Mouse (Mus musculus): Measurements from ENCODE around the gene Tango6. TPM values are rescaled to one million over a fixed set of nuclear protein-coding genes. Genes with fewer than 3 reads are reported as not detected.
A peak's percentile ranks its signal among the peaks of the same experiment; 100 is the strongest.

Gene Tango6
- total and polyA plus RNA-seq, 2 experiments from 2014 or later = 4.0 to 13.5 TPM

DNA sequence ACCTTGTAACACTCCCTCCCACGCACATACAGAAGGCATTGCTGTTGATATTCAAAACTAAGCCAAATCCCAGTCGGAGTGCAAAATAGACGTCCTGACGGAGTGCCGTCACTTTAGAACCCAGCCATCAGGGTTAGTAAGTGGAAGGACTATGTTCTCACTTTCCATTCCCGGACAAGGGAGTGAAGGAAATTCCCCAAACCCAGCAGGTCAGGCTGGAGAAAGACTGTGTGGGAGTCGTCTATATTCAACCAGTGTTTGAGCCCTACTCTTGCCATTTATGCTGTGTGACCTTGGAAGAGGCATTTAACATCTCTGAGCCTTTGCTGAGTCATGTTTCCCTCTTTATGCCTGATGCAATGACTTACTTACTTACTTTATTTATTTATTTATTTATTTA is 42.7 kb upstream of the Tango6 start:
- no peak for TF ChIP-seq CTCF (IDR thresholded peaks at IDR 0.05; ENCODE audit: low read depth)
- no peak for TF ChIP-seq EP300 (IDR thresholded peaks at IDR 0.05; ENCODE audit: low read depth)
- ATAC-seq (ENCODE audit: insufficient read depth, low read depth) (no peak), DNase-seq (ENCODE audit: low spot score) (no peak)
- Histone ChIP-seq H3K9me3 (replicated peaks; ENCODE audit: control insufficient read depth, low read length) (no peaks in the 10 kb centered on the region), H3K9ac (replicated peaks; ENCODE audit: low read depth, low read length) (no peak overlapping the region), H3K27ac (ENCODE audit: low read depth) (no peak overlapping the region), H3K27me3 (ENCODE audit: control insufficient read depth, insufficient read depth, low read length) (no peaks in the 10 kb centered on the region), H3K36me3 (replicated peaks; ENCODE audit: control insufficient read depth, insufficient read depth, low read length) (no peaks in the 10 kb centered on the region), H3K4me2 (ENCODE audit: low read depth, low read length) (no peak overlapping the region), H3K4me3 (ENCODE audit: low read depth, low read length) (no peak overlapping the region), H3K4me1 (ENCODE audit: control insufficient read depth, insufficient read depth) (no peaks in the 10 kb centered on the region)
- WGBS = 62% methylated on average over 7 of the region's 7 CpGs

DNA sequence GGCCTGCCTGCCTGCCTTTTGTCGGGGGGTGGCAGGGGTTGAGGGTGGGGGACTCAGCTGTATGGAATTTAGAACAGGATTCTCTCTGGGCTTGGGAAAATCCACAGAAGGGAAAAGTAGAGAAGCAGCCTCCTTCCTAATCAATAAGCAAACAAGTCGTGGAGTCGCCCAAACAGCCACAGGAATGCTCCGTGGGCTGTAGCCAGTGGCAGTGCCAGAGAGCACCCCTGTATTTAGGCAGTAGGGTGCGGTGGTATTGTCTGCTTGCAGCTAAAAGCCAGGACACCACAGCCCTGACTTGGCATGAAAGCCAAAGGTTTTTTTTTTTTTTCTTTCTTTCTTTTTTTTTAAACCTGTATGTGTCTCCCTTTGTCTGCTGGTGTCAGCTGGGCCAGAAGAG is 41.9 kb upstream of the Tango6 start:
- DNase-seq (ENCODE audit: low spot score) (no peak), ATAC-seq (ENCODE audit: insufficient read depth, low read depth) (no peak)
- H3K9ac ChIP-seq (replicated peaks; ENCODE audit: low read depth, low read length) = no peak overlapping the region
- no peaks in the 10 kb centered on the region for H3K4me1 ChIP-seq (ENCODE audit: control insufficient read depth, insufficient read depth)
- no peak overlapping the region for H3K4me2 ChIP-seq (ENCODE audit: low read depth, low read length)
- no peak for TF ChIP-seq EP300 (IDR thresholded peaks at IDR 0.05; ENCODE audit: low read depth)
- TF ChIP-seq CTCF (IDR thresholded peaks at IDR 0.05; ENCODE audit: low read depth) = no peak
- H3K9me3 ChIP-seq (replicated peaks; ENCODE audit: control insufficient read depth, low read length) = no peaks in the 10 kb centered on the region
- no peak overlapping the region for H3K4me3 ChIP-seq (ENCODE audit: low read depth, low read length)
- no peaks in the 10 kb centered on the region for H3K36me3 ChIP-seq (replicated peaks; ENCODE audit: control insufficient read depth, insufficient read depth, low read length)
- no peaks in the 10 kb centered on the region for H3K27me3 ChIP-seq (ENCODE audit: control insufficient read depth, insufficient read depth, low read length)
- WGBS = 70% methylated on average over 5 of the region's 5 CpGs
- H3K27ac ChIP-seq (ENCODE audit: low read depth) = no peak overlapping the region

DNA sequence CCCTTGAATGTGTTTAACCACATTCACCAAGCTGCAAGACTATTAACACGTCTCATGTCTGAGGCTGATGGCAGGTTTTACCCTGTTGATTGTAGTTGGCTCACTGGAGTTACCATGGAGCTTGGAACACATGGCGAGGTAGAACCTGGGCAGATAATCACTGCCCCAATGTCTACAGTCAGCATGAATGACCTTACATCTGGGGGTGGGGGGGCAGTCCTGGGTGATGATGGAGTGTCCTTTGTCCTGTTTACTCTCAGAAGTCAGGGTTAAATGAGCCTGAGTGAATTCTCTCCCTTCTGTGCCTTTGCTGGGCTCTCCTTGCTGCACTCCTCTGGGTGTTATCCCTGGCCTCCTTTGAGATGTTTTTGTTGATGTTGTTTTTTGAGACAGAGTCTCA is 40.7 kb upstream of the Tango6 start:
- H3K4me3 ChIP-seq (ENCODE audit: low read depth, low read length) = no peak overlapping the region
- no peaks in the 10 kb centered on the region for H3K36me3 ChIP-seq (replicated peaks; ENCODE audit: control insufficient read depth, insufficient read depth, low read length)
- TF ChIP-seq CTCF (IDR thresholded peaks at IDR 0.05; ENCODE audit: low read depth) = no peak
- TF ChIP-seq EP300 (IDR thresholded peaks at IDR 0.05; ENCODE audit: low read depth) = no peak
- WGBS = 75% methylated on average over 2 of the region's 2 CpGs
- H3K9me3 ChIP-seq (replicated peaks; ENCODE audit: control insufficient read depth, low read length) = no peaks in the 10 kb centered on the region
- no peaks in the 10 kb centered on the region for H3K4me1 ChIP-seq (ENCODE audit: control insufficient read depth, insufficient read depth)
- H3K9ac ChIP-seq (replicated peaks; ENCODE audit: low read depth, low read length) = no peak overlapping the region
- H3K4me2 ChIP-seq (ENCODE audit: low read depth, low read length) = no peak overlapping the region
- H3K27ac ChIP-seq (ENCODE audit: low read depth) = no peak overlapping the region
- ATAC-seq (ENCODE audit: insufficient read depth, low read depth) = no peak
- DNase-seq (ENCODE audit: low spot score) = no peak
- H3K27me3 ChIP-seq (ENCODE audit: control insufficient read depth, insufficient read depth, low read length) = no peaks in the 10 kb centered on the region

DNA sequence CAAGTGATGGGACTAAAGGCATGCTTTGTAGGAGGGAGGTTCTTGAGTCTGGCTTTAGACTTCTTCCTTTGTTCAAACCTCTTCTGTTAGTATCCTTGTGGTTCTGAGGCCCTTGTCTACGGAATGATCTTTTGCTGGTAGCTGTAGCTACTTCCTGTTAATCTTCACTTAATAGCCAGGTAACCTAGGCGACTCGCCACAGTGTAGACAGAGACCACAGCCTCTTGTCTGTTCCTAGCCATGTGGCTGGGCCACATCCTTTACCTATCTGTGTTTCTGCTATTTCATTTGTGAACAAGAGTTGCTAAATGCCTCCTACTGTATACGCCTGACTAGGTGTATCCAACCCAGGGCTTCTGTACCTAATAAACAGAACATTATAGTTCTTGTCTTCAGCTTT is 39.8 kb upstream of the Tango6 start:
- H3K9me3 ChIP-seq (replicated peaks; ENCODE audit: control insufficient read depth, low read length) = no peaks in the 10 kb centered on the region
- H3K27me3 ChIP-seq (ENCODE audit: control insufficient read depth, insufficient read depth, low read length) = no peaks in the 10 kb centered on the region
- H3K9ac ChIP-seq (replicated peaks; ENCODE audit: low read depth, low read length) = no peak overlapping the region
- H3K4me1 ChIP-seq (ENCODE audit: control insufficient read depth, insufficient read depth) = no peaks in the 10 kb centered on the region
- TF ChIP-seq CTCF (IDR thresholded peaks at IDR 0.05; ENCODE audit: low read depth) (no peak), EP300 (IDR thresholded peaks at IDR 0.05; ENCODE audit: low read depth) (no peak)
- H3K4me3 ChIP-seq (ENCODE audit: low read depth, low read length) = no peak overlapping the region
- WGBS = 78% methylated on average over 4 of the region's 4 CpGs
- DNase-seq (ENCODE audit: low spot score) (no peak), ATAC-seq (ENCODE audit: insufficient read depth, low read depth) (no peak)
- H3K4me2 ChIP-seq (ENCODE audit: low read depth, low read length) = no peak overlapping the region
- no peaks in the 10 kb centered on the region for H3K36me3 ChIP-seq (replicated peaks; ENCODE audit: control insufficient read depth, insufficient read depth, low read length)
- no peak overlapping the region for H3K27ac ChIP-seq (ENCODE audit: low read depth)

DNA sequence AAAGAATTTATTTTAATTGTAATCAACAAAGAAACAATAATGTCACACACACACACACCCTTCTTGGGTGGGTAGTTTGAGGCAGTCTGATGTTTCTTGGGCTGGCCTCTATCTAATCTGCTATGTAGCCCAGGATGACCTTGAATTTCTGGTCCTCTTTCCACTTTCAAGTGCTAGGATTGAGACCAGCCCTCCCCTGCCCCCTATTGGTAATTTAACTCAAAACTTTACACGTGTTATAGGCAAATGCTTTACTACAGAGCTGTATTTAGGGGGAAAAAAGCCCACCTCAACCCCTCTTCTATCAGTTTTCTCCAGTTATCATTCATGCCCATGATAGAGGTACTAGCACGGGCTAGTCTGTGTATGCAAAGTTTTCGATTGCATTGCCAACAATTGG is 37.9 kb upstream of the Tango6 start:
- no peaks in the 10 kb centered on the region for H3K9me3 ChIP-seq (replicated peaks; ENCODE audit: control insufficient read depth, low read length)
- H3K4me2 ChIP-seq (ENCODE audit: low read depth, low read length) = no peak overlapping the region
- peak; percentile 11; the same call in 1 of the 2 replicates for TF ChIP-seq CTCF (IDR thresholded peaks at IDR 0.05; ENCODE audit: low read depth)
- TF ChIP-seq EP300 (IDR thresholded peaks at IDR 0.05; ENCODE audit: low read depth) = no peak
- H3K9ac ChIP-seq (replicated peaks; ENCODE audit: low read depth, low read length) = no peak overlapping the region
- no peaks in the 10 kb centered on the region for H3K4me1 ChIP-seq (ENCODE audit: control insufficient read depth, insufficient read depth)
- no peak overlapping the region for H3K27ac ChIP-seq (ENCODE audit: low read depth)
- no peak for ATAC-seq (ENCODE audit: insufficient read depth, low read depth)
- WGBS = 63% methylated on average over 3 of the region's 3 CpGs
- no peak for DNase-seq (ENCODE audit: low spot score)
- no peaks in the 10 kb centered on the region for H3K27me3 ChIP-seq (ENCODE audit: control insufficient read depth, insufficient read depth, low read length)
- no peaks in the 10 kb centered on the region for H3K36me3 ChIP-seq (replicated peaks; ENCODE audit: control insufficient read depth, insufficient read depth, low read length)
- no peak overlapping the region for H3K4me3 ChIP-seq (ENCODE audit: low read depth, low read length)

DNA sequence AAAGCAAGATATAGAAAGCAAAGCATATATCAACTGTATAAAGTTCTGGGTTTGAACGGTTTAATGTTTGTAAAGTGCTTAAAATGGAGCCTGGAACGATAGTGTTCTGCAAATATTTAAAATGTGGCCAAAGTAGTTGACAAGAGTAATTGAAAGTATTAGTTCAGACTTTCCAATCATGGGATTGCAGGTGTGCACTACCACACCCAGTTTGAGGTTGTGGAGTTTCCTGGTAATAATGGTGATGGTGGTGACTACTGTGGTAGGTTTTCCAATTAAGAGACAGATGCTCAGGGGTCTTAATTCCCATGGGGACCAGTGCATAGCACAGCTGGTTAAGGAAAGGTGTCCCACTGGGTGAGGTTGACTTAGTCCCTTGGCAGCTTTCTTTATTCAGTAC is 36.7 kb upstream of the Tango6 start:
- TF ChIP-seq EP300 (IDR thresholded peaks at IDR 0.05; ENCODE audit: low read depth) = no peak
- no peak for TF ChIP-seq CTCF (IDR thresholded peaks at IDR 0.05; ENCODE audit: low read depth)
- H3K9ac ChIP-seq (replicated peaks; ENCODE audit: low read depth, low read length) = no peak overlapping the region
- DNase-seq (ENCODE audit: low spot score) = no peak
- 78% methylated on average over 2 of the region's 2 CpGs for WGBS
- no peaks in the 10 kb centered on the region for H3K4me1 ChIP-seq (ENCODE audit: control insufficient read depth, insufficient read depth)
- H3K27me3 ChIP-seq (ENCODE audit: control insufficient read depth, insufficient read depth, low read length) = no peaks in the 10 kb centered on the region
- H3K36me3 ChIP-seq (replicated peaks; ENCODE audit: control insufficient read depth, insufficient read depth, low read length) = no peaks in the 10 kb centered on the region
- H3K9me3 ChIP-seq (replicated peaks; ENCODE audit: control insufficient read depth, low read length) = no peaks in the 10 kb centered on the region
- H3K27ac ChIP-seq (ENCODE audit: low read depth) = no peak overlapping the region
- H3K4me2 ChIP-seq (ENCODE audit: low read depth, low read length) = no peak overlapping the region
- no peak overlapping the region for H3K4me3 ChIP-seq (ENCODE audit: low read depth, low read length)
- no peak for ATAC-seq (ENCODE audit: insufficient read depth, low read depth)
